Mouse (Mus musculus): ENCODE measurements at regions not wholly inside any gene's neighbourhood (a gene's known extent, or its start where the extent isn't known, plus 50 kb on each side); places are given as distances from the start of the nearest gene placed in this dataset.

DNA sequence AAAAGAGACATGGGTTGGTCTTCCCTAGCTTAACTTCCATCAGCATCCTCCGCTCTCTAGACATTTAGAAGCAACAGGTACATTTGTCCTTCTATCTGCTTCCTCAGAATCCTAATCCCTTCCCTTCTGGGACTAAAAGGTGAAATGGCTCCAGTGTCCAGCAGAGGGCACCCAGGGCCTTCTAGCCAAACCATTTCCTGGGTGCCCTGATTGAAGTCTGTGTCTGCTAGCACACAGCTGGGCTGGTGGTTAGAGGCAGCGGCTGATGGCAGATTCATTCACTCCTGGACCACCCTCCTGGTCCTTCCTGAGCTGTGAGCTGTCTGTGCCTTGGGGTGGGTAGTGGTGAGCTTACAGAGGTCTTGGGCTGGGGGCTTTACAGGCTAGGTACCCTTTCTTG lies 76.5 kb upstream of the Col13a1 start:
- no peak overlapping the region for H3K4me2 ChIP-seq (ENCODE audit: low read depth, low read length)
- H3K9ac ChIP-seq (ENCODE audit: low read depth, low read length), result no peak overlapping the region
- ATAC-seq (ENCODE audit: low read depth) (no peak), DNase-seq (ENCODE audit: low spot score) (no peak)
- no peaks in the 10 kb centered on the region for H3K27me3 ChIP-seq (replicated peaks; ENCODE audit: control insufficient read depth, insufficient read depth, low read length)
- 53% methylated on average over 2 of the region's 2 CpGs for WGBS
- H3K36me3 ChIP-seq (ENCODE audit: control insufficient read depth, insufficient read depth, low read length), result no peaks in the 10 kb centered on the region
- no peak overlapping the region for H3K4me3 ChIP-seq (ENCODE audit: low read depth, low read length)
- peaks cover 9% of the 10 kb centered on the region for H3K4me1 ChIP-seq (ENCODE audit: control insufficient read depth, insufficient read depth, low read length)
- no peak overlapping the region for H3K27ac ChIP-seq (replicated peaks; ENCODE audit: low read depth, low read length)
- H3K9me3 ChIP-seq (ENCODE audit: control insufficient read depth, low read length), result no peaks in the 10 kb centered on the region

GRCm38 (mm10) chr10:62049782-62050192 lies 70.9 kb upstream of the Col13a1 start:
- no peaks in the 10 kb centered on the region for H3K36me3 ChIP-seq (ENCODE audit: control insufficient read depth, insufficient read depth, low read length)
- WGBS, result 24% methylated on average over 2 of the region's 3 CpGs
- peak; percentile 66 for DNase-seq (ENCODE audit: low spot score)
- H3K27me3 ChIP-seq (replicated peaks; ENCODE audit: control insufficient read depth, insufficient read depth, low read length), result no peaks in the 10 kb centered on the region
- H3K9ac ChIP-seq (ENCODE audit: low read depth, low read length), result no peak overlapping the region
- H3K4me3 ChIP-seq (ENCODE audit: low read depth, low read length), result no peak overlapping the region
- ATAC-seq (ENCODE audit: low read depth), result peak; percentile 75; the same call in 1 of the 2 replicates
- no peaks in the 10 kb centered on the region for H3K9me3 ChIP-seq (ENCODE audit: control insufficient read depth, low read length)
- no peak overlapping the region for H3K27ac ChIP-seq (replicated peaks; ENCODE audit: low read depth, low read length)
- H3K4me1 ChIP-seq (ENCODE audit: control insufficient read depth, insufficient read depth, low read length), result no peaks in the 10 kb centered on the region
- H3K4me2 ChIP-seq (ENCODE audit: low read depth, low read length), result no peak overlapping the region

DNA sequence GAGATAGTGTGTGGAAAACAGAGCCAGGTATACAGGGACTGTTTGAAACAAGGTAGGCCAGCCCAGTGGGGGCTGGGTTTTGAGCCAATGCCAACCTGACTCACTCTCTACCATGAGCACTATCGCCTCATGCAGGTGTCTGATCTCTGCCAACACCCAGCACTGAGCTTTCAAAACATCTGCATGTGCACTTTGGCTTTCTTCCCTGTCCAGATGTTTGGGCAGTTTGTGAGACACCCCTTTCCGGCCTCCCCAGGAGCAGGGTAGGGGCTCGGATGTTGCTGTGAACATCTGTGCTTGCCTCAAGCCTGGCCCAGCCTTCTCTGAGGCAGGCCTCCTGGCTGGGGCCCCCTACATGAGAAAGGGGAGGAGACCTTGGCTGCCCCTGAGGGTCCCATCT lies 65.5 kb upstream of the Col13a1 start:
- H3K4me1 ChIP-seq (ENCODE audit: control insufficient read depth, insufficient read depth, low read length), result peaks cover 4% of the 10 kb centered on the region
- 50% methylated on average over 1 of the region's 3 CpGs for WGBS
- ATAC-seq (ENCODE audit: low read depth) (peak; percentile 82), DNase-seq (ENCODE audit: low spot score) (peak; percentile 60)
- no peak overlapping the region for H3K4me2 ChIP-seq (ENCODE audit: low read depth, low read length)
- no peaks in the 10 kb centered on the region for H3K36me3 ChIP-seq (ENCODE audit: control insufficient read depth, insufficient read depth, low read length)
- H3K9me3 ChIP-seq (ENCODE audit: control insufficient read depth, low read length), result peaks cover 12% of the 10 kb centered on the region; the same call in 1 of the 2 replicates
- no peak overlapping the region for H3K9ac ChIP-seq (ENCODE audit: low read depth, low read length)
- H3K4me3 ChIP-seq (ENCODE audit: low read depth, low read length), result no peak overlapping the region
- H3K27ac ChIP-seq (replicated peaks; ENCODE audit: low read depth, low read length), result no peak overlapping the region
- H3K27me3 ChIP-seq (replicated peaks; ENCODE audit: control insufficient read depth, insufficient read depth, low read length), result no peaks in the 10 kb centered on the region

GRCm38 (mm10) chr10:62039915-62040314 lies 61.0 kb upstream of the Col13a1 start:
- Histone ChIP-seq H3K4me2 (ENCODE audit: low read depth, low read length) (no peak overlapping the region), H3K4me3 (ENCODE audit: low read depth, low read length) (no peak overlapping the region), H3K9me3 (ENCODE audit: control insufficient read depth, low read length) (peaks cover 12% of the 10 kb centered on the region; the same call in 1 of the 2 replicates), H3K9ac (ENCODE audit: low read depth, low read length) (no peak overlapping the region), H3K36me3 (ENCODE audit: control insufficient read depth, insufficient read depth, low read length) (no peaks in the 10 kb centered on the region), H3K27ac (replicated peaks; ENCODE audit: low read depth, low read length) (no peak overlapping the region), H3K27me3 (replicated peaks; ENCODE audit: control insufficient read depth, insufficient read depth, low read length) (no peaks in the 10 kb centered on the region), H3K4me1 (ENCODE audit: control insufficient read depth, insufficient read depth, low read length) (peaks cover 4% of the 10 kb centered on the region)
- DNase-seq (ENCODE audit: low spot score) (no peak), ATAC-seq (ENCODE audit: low read depth) (no peak)
- WGBS, result 92% methylated on average over 8 of the region's 8 CpGs

- Histone ChIP-seq H3K4me1 (ENCODE audit: control insufficient read depth, insufficient read depth, low read length) (no peaks in the 10 kb centered on the region), H3K9ac (ENCODE audit: low read depth, low read length) (no peak overlapping the region), H3K36me3 (ENCODE audit: control insufficient read depth, insufficient read depth, low read length) (no peaks in the 10 kb centered on the region), H3K27me3 (replicated peaks; ENCODE audit: control insufficient read depth, insufficient read depth, low read length) (no peaks in the 10 kb centered on the region), H3K27ac (replicated peaks; ENCODE audit: low read depth, low read length) (no peak overlapping the region), H3K4me2 (ENCODE audit: low read depth, low read length) (no peak overlapping the region), H3K9me3 (ENCODE audit: control insufficient read depth, low read length) (peaks cover 12% of the 10 kb centered on the region; the same call in 1 of the 2 replicates), H3K4me3 (ENCODE audit: low read depth, low read length) (no peak overlapping the region)
- WGBS, result 83% methylated on average over 1 of the region's 1 CpGs
- ATAC-seq (ENCODE audit: low read depth) (peak; percentile 48; the same call in 1 of the 2 replicates), DNase-seq (ENCODE audit: low spot score) (no peak)
Observed at GRCm38 (mm10) chr10:62038656-62039055, 59.7 kb upstream of the Col13a1 start.

DNA sequence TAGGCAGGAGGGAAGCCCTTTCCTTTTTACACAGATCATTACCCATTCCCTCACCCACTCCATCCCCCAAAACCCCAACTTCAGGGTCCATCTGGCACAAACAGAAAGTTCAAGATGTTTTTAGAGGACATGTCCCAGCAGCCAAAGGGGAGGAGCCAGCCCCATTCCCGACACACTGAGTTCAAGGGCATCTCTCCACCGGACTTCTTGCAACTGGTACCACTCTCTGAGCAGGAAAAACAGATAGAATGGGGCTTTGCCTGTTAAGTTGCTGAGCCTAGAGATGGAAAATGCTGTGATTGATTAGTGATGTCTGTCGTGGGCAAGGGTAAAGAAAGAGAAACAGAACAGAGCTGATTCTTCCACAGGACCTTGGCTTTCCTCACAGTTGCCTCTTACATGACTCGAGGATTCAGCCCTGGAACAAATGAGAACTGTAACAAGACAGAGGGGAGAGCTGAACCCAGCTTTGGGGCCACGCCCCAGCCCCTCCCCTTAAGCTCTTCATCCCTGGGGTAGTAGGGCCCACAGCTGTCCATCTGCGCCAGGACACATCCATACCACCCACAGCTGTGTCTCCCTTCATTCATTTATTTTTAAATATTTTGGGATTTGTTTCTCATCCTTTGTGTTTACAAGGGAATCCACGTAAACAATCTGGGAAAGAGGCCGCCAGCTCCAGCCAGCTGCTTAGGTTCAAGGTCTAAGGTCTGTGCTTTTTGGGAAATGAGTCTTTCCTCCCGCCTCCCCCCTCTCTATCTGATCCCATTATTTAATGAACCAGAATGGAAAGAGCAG lies 58.7 kb upstream of the Col13a1 start:
- H3K27me3 ChIP-seq (replicated peaks; ENCODE audit: control insufficient read depth, insufficient read depth, low read length), result no peaks in the 10 kb centered on the region
- 73% methylated on average over 9 of the region's 9 CpGs for WGBS
- ATAC-seq (ENCODE audit: low read depth), result no peak; the same call in 1 of the 2 replicates
- H3K4me3 ChIP-seq (ENCODE audit: low read depth, low read length), result no peak overlapping the region
- no peaks in the 10 kb centered on the region for H3K4me1 ChIP-seq (ENCODE audit: control insufficient read depth, insufficient read depth, low read length)
- no peak overlapping the region for H3K4me2 ChIP-seq (ENCODE audit: low read depth, low read length)
- no peak overlapping the region for H3K9ac ChIP-seq (ENCODE audit: low read depth, low read length)
- H3K9me3 ChIP-seq (ENCODE audit: control insufficient read depth, low read length), result peaks cover 12% of the 10 kb centered on the region; the same call in 1 of the 2 replicates
- DNase-seq (ENCODE audit: low spot score), result no peak
- no peak overlapping the region for H3K27ac ChIP-seq (replicated peaks; ENCODE audit: low read depth, low read length)
- no peaks in the 10 kb centered on the region for H3K36me3 ChIP-seq (ENCODE audit: control insufficient read depth, insufficient read depth, low read length)

- no peak overlapping the region for H3K4me2 ChIP-seq (ENCODE audit: low read depth, low read length)
- no peaks in the 10 kb centered on the region for H3K36me3 ChIP-seq (ENCODE audit: control insufficient read depth, insufficient read depth, low read length)
- H3K4me1 ChIP-seq (ENCODE audit: control insufficient read depth, insufficient read depth, low read length), result no peaks in the 10 kb centered on the region
- H3K9me3 ChIP-seq (ENCODE audit: control insufficient read depth, low read length), result peaks cover 12% of the 10 kb centered on the region; the same call in 1 of the 2 replicates
- no peak overlapping the region for H3K9ac ChIP-seq (ENCODE audit: low read depth, low read length)
- no peaks in the 10 kb centered on the region for H3K27me3 ChIP-seq (replicated peaks; ENCODE audit: control insufficient read depth, insufficient read depth, low read length)
- no peak for DNase-seq (ENCODE audit: low spot score)
- H3K4me3 ChIP-seq (ENCODE audit: low read depth, low read length), result no peak overlapping the region
- ATAC-seq (ENCODE audit: low read depth), result no peak
- H3K27ac ChIP-seq (replicated peaks; ENCODE audit: low read depth, low read length), result no peak overlapping the region
- 48% methylated on average over 1 of the region's 1 CpGs for WGBS
Observed at GRCm38 (mm10) chr10:62036815-62037214, 57.9 kb upstream of the Col13a1 start.

- WGBS, result 74% methylated on average over 6 of the region's 6 CpGs
- ATAC-seq (ENCODE audit: low read depth), result no peak
Observed at GRCm38 (mm10) chr10:62034291-62034690, 55.4 kb upstream of the Col13a1 start.

DNA sequence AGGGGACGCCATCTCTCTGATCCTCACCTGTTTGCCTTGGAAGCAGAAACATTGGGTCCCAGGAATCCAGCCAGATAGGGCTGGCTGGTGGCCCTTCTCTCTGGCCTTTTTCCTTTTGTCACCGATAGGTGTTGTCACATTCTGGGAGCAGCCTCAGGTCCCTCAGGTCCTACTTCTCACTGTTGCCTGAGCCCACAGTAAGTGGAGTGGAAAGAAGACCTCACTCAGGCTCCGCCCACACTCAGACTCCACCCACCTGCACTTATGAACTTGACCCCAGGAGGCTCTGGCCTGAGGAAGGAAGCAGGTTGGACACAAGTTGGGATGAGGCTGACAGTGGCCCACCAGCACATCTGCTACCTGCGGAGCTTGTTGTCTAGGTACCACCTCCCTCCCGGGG lies 54.8 kb upstream of the Col13a1 start:
- Histone ChIP-seq H3K4me1 (ENCODE audit: control insufficient read depth, insufficient read depth, low read length) (no peaks in the 10 kb centered on the region), H3K27me3 (replicated peaks; ENCODE audit: control insufficient read depth, insufficient read depth, low read length) (no peaks in the 10 kb centered on the region), H3K4me2 (ENCODE audit: low read depth, low read length) (no peak overlapping the region), H3K9ac (ENCODE audit: low read depth, low read length) (no peak overlapping the region), H3K9me3 (ENCODE audit: control insufficient read depth, low read length) (no peaks in the 10 kb centered on the region), H3K27ac (replicated peaks; ENCODE audit: low read depth, low read length) (no peak overlapping the region), H3K4me3 (ENCODE audit: low read depth, low read length) (no peak overlapping the region), H3K36me3 (ENCODE audit: control insufficient read depth, insufficient read depth, low read length) (no peaks in the 10 kb centered on the region)
- DNase-seq (ENCODE audit: low spot score) (no peak), ATAC-seq (ENCODE audit: low read depth) (no peak)
- 69% methylated on average over 5 of the region's 5 CpGs for WGBS

More at GRCm38 (mm10) chr10:62034291-62034690, 55.4 kb upstream of the Col13a1 start:
- Histone ChIP-seq H3K9ac (ENCODE audit: low read depth, low read length) (no peak overlapping the region), H3K9me3 (ENCODE audit: control insufficient read depth, low read length) (no peaks in the 10 kb centered on the region), H3K36me3 (ENCODE audit: control insufficient read depth, insufficient read depth, low read length) (no peaks in the 10 kb centered on the region), H3K4me2 (ENCODE audit: low read depth, low read length) (no peak overlapping the region), H3K4me3 (ENCODE audit: low read depth, low read length) (no peak overlapping the region), H3K27ac (replicated peaks; ENCODE audit: low read depth, low read length) (no peak overlapping the region), H3K4me1 (ENCODE audit: control insufficient read depth, insufficient read depth, low read length) (no peaks in the 10 kb centered on the region), H3K27me3 (replicated peaks; ENCODE audit: control insufficient read depth, insufficient read depth, low read length) (no peaks in the 10 kb centered on the region)
- peak; percentile 48 for DNase-seq (ENCODE audit: low spot score)

Measured in embryonic facial prominence, embryonic 14.5 days (tissue).